Mouse (Mus musculus) hindbrain, embryonic 11.5 days (tissue): ENCODE measurements around the gene Zfp39. TPM values are rescaled to one million over a fixed set of nuclear protein-coding genes. Genes with fewer than 3 reads are reported as not detected.
A peak's percentile ranks its signal among the peaks of the same experiment; 100 is the strongest.

Experiments
- ATAC-seq: fragments of 200-750 bp; cut with Nextera tagmentation; 2 replicates; pipeline ENCODE4 v1.8.0; 2017; ENCODE audit warnings: mild to moderate bottlenecking, moderate TSS enrichment, moderate library complexity; ENCODE audit not compliant: low FRiP score
- DNase-seq: peaks from one replicate; pipeline ENCODE4 v3.0.0-alpha.2; 2015; ENCODE audit warnings: low spot score
- H3K27ac ChIP-seq: fragments of 300-500 bp; sonication (generic); 2 replicates; pipeline ENCODE4 v1.5.1; 2014; ENCODE audit warnings: mild to moderate bottlenecking, low read depth, low read length
- H3K27me3 ChIP-seq: fragments of 300-500 bp; sonication (generic); 2 replicates; pipeline ENCODE4 v1.6.1; 2014; ENCODE audit warnings: mild to moderate bottlenecking, low read length, moderate library complexity, mixed read lengths; ENCODE audit not compliant: control insufficient read depth, insufficient read depth
- H3K36me3 ChIP-seq: fragments of 300-500 bp; sonication (generic); 2 replicates; pipeline ENCODE4 v1.6.1; 2014; ENCODE audit warnings: mild to moderate bottlenecking, low read length, moderate library complexity, mixed read lengths; ENCODE audit not compliant: control insufficient read depth, insufficient read depth
- H3K4me1 ChIP-seq: fragments of 300-500 bp; sonication (generic); replicated peaks from 2 replicates; pipeline ENCODE4 v1.6.1; 2014; ENCODE audit warnings: low read length, mixed read lengths; ENCODE audit not compliant: control insufficient read depth, insufficient read depth
- H3K4me2 ChIP-seq: fragments of 300-500 bp; sonication (generic); replicated peaks from 2 replicates; pipeline ENCODE4 v1.6.1; 2014; ENCODE audit warnings: mild to moderate bottlenecking, low read depth, low read length
- H3K4me3 ChIP-seq: fragments of 300-500 bp; sonication (generic); 2 replicates; pipeline ENCODE4 v1.5.1; 2014; ENCODE audit warnings: low read depth, low read length
- H3K9ac ChIP-seq: fragments of 300-500 bp; sonication (generic); 2 replicates; pipeline ENCODE4 v1.6.1; 2014; ENCODE audit warnings: low read depth, low read length
- H3K9me3 ChIP-seq: fragments of 300-500 bp; sonication (generic); 2 replicates; pipeline ENCODE4 v1.6.1; 2016; ENCODE audit warnings: low read length; ENCODE audit not compliant: control insufficient read depth
- WGBS: fragments of 180-500 bp; shearing (Covaris S2); extraction: QIAGEN DNeasy Blood & Tissue Kit; methylation state at CpG from one replicate; pipeline ENCODE4 v1.1.7; 2014; 5-methylcytosine and 5-hydroxymethylcytosine counted together
- polyA plus RNA-seq: library from polyadenylated mRNA; unstranded; fragments of >200 nt; fragmentation: Nextera tagmentation; extraction: Ambion mirVana; gene quantifications from 2 replicates; pipeline ENCODE4 v1.2.1, GENCODE M21; 2014

The Zfp39 gene
- polyA plus RNA-seq, 1 experiment from 2014 or later = 7.5 TPM

DNA sequence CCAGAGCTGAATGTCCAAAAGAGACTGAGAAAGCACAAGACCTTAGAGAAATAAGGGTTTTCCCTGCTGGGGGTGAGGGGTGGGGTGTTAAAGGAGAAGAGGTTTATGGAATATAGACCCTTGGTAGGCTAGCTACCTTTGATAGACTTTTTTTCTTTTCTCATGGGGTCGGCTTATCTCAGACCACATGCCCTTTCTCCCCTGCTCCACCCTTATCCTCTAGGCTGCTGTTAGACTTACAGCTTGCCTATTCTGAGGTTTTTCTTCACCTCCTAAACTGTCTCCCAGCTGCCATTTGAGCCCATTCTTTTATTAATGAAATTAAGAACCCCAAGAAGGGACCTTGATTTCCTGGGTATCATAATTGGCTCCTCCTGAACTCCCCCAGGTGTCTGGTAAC is 9.8 kb upstream of the Zfp39 start:
- ATAC-seq (no peak), DNase-seq (no peak)
- no peak overlapping the region for H3K4me2 ChIP-seq
- no peak overlapping the region for H3K27ac ChIP-seq
- WGBS = 92% methylated on average over 1 of the region's 1 CpGs
- no peak overlapping the region for H3K9ac ChIP-seq
- no peaks in the 10 kb centered on the region for H3K9me3 ChIP-seq
- H3K4me1 ChIP-seq = no peaks in the 10 kb centered on the region
- no peaks in the 10 kb centered on the region for H3K36me3 ChIP-seq
- H3K27me3 ChIP-seq = no peaks in the 10 kb centered on the region
- no peak overlapping the region for H3K4me3 ChIP-seq

DNA sequence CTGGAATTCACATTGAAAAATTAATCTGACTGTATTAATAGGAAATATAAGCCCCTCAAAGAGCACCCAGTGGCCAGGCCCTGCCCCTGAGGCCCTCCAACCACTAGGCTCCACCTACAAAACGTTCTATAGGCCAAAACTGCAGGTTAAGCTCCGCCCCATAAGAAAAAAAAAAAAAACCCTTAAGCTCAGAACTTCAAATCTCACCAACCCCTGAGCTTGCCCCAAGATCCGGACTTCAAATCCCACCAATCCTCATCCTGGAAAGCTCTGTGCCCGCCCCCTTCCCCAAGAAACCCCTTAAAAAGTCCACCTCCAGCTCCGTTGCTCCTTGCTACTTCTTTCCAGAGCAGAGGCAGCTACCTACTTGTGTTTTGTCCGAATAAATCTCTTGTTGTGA is 813 bp upstream of the Zfp39 start:
- Histone ChIP-seq H3K27ac (no peak overlapping the region), H3K4me1 (no peaks in the 10 kb centered on the region), H3K9ac (no peak overlapping the region), H3K36me3 (peaks cover 4% of the 10 kb centered on the region; the same call in 1 of the 2 replicates), H3K4me3 (no peak overlapping the region), H3K9me3 (no peaks in the 10 kb centered on the region), H3K27me3 (no peaks in the 10 kb centered on the region), H3K4me2 (no peak overlapping the region)
- ATAC-seq (no peak), DNase-seq (peak; percentile 28)
- WGBS = 49% methylated on average over 6 of the region's 6 CpGs

DNA sequence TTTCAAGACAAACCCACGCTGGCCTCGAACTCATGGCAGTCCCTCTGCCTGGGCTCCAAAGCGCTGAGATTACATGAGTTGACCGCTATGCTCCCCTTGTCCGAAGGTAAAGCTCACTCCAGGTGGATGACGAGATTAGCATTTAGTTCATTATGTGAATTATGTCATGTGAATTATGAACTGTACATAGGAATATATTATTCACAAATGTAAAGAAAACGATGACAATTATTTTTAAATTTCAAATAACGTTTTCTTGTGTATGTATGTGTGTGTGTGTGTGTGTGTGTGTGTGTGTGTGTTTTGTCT is 339 bp upstream of the Zfp39 start:
- no peak for DNase-seq
- no peak overlapping the region for H3K9ac ChIP-seq
- no peaks in the 10 kb centered on the region for H3K4me1 ChIP-seq
- H3K27ac ChIP-seq = no peak overlapping the region
- H3K4me3 ChIP-seq = peak overlapping the region; percentile 79
- no peaks in the 10 kb centered on the region for H3K27me3 ChIP-seq
- 6% methylated on average over 8 of the region's 8 CpGs for WGBS
- peak overlapping the region; percentile 87 for H3K4me2 ChIP-seq
- peaks cover 4% of the 10 kb centered on the region; the same call in 1 of the 2 replicates for H3K36me3 ChIP-seq
- no peaks in the 10 kb centered on the region for H3K9me3 ChIP-seq
- no peak; the same call in 1 of the 2 replicates for ATAC-seq

DNA sequence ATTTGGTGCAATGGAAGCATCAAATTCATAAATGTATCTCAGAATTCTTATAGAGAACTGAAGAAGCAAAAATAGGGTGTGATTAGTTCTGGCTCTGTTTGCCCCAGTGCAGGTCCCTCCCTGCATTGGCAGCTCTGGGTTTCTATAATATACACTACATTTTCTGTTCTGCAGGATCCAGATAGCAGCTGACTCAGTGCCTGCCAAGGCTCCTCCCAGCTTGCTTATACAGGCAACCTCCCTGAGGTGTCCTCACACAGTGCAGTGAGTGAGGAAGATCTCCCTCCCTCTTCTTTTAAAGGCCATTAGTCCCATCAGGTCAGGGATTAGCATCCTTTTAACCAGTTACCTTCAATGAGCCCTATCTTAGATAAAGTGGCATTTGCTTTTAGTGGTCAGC is 2.9 kb downstream of the Zfp39 start:
- Histone ChIP-seq H3K4me1 (no peaks in the 10 kb centered on the region), H3K36me3 (peaks cover 4% of the 10 kb centered on the region; the same call in 1 of the 2 replicates), H3K4me2 (no peak overlapping the region), H3K4me3 (no peak overlapping the region), H3K27me3 (no peaks in the 10 kb centered on the region), H3K27ac (no peak overlapping the region), H3K9ac (no peak overlapping the region), H3K9me3 (no peaks in the 10 kb centered on the region)
- DNase-seq = no peak
- ATAC-seq = no peak

DNA sequence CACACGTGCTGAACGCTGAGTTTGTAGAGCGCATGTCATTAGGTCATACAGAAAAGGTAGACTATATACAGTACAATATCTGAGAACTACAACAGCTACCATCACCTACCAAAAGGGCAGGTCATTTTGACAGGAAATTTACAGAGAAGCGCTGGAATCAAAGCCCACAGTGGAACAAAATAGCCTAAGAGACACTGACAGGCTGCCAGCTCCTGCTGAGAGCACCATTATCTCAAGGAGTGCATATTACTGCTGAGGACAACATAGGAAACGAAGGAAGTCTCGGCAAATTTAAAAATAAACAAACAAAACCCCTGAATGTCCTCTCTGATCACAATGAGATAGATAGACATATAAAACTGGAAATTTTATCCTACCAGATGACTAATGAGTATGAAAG is 6.5 kb downstream of the Zfp39 start:
- WGBS = 86% methylated on average over 6 of the region's 6 CpGs

DNA sequence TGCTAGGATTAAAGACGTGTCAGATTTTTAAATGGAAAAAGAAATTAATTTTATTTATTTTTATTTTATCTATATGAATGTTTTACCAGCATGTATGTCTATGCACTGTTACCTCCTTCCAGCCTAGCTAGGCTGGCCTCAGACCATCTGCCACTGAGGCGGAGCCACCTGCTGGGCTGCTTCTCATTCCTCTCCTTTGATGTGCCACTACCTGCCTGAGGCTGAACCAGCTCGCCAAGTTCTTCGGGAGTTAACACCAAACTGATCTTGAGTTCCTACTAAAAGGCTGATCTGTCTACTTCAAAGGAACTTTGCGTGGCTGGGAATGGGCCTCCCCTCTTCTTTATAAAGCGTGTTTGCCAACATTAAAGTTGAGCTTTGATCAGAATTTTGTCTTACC is 9.6 kb downstream of the Zfp39 start:
- Histone ChIP-seq H3K4me3 (no peak overlapping the region), H3K27me3 (no peaks in the 10 kb centered on the region), H3K36me3 (peaks cover 6% of the 10 kb centered on the region; the same call in 1 of the 2 replicates), H3K9me3 (no peaks in the 10 kb centered on the region), H3K4me1 (no peaks in the 10 kb centered on the region), H3K4me2 (no peak overlapping the region), H3K9ac (no peak overlapping the region), H3K27ac (no peak overlapping the region)
- DNase-seq (no peak), ATAC-seq (no peak)
- WGBS = 75% methylated on average over 6 of the region's 6 CpGs

More for the DNA sequence above, 6.5 kb downstream of the Zfp39 start:
- ATAC-seq (no peak), DNase-seq (no peak)
- Histone ChIP-seq H3K9ac (no peak overlapping the region), H3K27me3 (no peaks in the 10 kb centered on the region), H3K36me3 (peaks cover 4% of the 10 kb centered on the region; the same call in 1 of the 2 replicates), H3K4me1 (no peaks in the 10 kb centered on the region), H3K4me2 (no peak overlapping the region), H3K27ac (no peak overlapping the region), H3K9me3 (no peaks in the 10 kb centered on the region), H3K4me3 (no peak overlapping the region)

DNA sequence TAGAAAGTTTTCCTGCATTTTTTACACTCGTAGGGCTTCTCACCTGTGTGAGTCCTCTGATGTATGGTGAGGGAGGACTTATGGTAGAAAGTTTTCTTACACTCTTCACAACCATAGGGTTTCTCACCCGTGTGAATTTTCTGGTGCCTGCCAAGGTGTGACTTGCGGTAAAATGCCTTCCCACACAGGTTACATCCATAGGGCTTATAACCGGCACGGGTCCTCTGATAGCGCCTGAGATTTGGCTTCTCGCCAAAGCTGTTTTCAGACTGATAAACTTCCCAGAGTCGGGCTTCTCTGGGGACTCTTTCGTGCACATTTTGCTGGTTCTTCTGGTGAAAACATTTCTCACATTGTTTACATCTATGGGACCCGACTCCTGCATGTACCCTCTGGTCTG is 13.5 kb downstream of the Zfp39 start:
- Histone ChIP-seq H3K4me2 (no peak overlapping the region), H3K4me1 (no peaks in the 10 kb centered on the region), H3K9ac (no peak overlapping the region), H3K4me3 (no peak overlapping the region), H3K36me3 (peaks cover 6% of the 10 kb centered on the region; the same call in 1 of the 2 replicates), H3K27me3 (no peaks in the 10 kb centered on the region), H3K27ac (no peak overlapping the region), H3K9me3 (no peaks in the 10 kb centered on the region)
- DNase-seq = no peak
- ATAC-seq = no peak
- 97% methylated on average over 10 of the region's 10 CpGs for WGBS

DNA sequence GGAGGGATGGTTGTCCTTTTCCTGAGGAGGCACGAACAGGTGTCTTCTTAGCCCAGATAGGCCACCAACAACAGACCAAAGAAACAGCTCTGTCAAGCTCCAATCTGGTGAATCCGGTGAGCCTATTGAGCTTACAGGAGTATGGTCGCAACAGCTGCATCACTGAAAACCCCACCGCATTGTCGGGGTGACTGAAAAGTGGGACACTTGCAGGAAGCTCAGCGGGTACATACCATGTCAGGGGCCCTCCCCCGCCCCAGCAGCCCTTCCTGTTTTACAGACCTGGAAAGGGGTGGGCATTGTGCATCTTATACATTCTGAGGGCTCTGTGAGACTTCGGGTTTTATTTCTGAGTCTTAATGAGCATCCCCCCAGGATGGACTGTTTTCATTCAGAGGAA is 20.3 kb downstream of the Zfp39 start:
- Histone ChIP-seq H3K27ac (no peak overlapping the region), H3K27me3 (no peaks in the 10 kb centered on the region), H3K9me3 (no peaks in the 10 kb centered on the region), H3K4me1 (no peaks in the 10 kb centered on the region), H3K36me3 (0 out of 2 replicates have a peak, but pooled peaks cover 3% of the 10 kb centered on the region), H3K4me3 (no peak overlapping the region), H3K4me2 (no peak overlapping the region), H3K9ac (no peak overlapping the region)
- DNase-seq (no peak), ATAC-seq (no peak)
- WGBS = 88% methylated on average over 8 of the region's 8 CpGs

DNA sequence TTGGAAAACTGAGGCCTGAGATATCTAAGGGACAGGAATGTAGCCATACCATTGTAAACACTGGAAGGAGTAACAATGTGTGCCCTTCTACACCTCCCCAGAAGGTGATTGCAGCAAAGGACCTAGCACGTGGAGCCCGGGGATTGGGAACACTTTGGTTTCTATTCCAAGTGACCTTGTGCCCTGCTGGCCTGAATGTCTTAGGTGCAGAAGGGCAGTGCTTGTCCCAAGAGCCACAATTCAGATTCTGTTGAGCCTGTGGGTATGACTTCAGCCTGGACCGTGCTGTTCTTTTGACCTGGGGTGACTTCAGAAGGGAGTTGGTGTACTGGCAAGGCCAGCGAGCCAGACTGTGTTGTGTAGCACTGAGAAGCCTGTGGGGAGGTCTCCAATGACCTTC is 33.1 kb downstream of the Zfp39 start:
- Histone ChIP-seq H3K36me3 (0 out of 2 replicates have a peak, but pooled peaks cover 2% of the 10 kb centered on the region), H3K4me2 (no peak overlapping the region), H3K4me3 (no peak overlapping the region), H3K9ac (no peak overlapping the region), H3K9me3 (no peaks in the 10 kb centered on the region), H3K27ac (no peak overlapping the region), H3K27me3 (no peaks in the 10 kb centered on the region), H3K4me1 (no peaks in the 10 kb centered on the region)
- DNase-seq (no peak), ATAC-seq (no peak)
- 88% methylated on average over 4 of the region's 4 CpGs for WGBS
